Mouse (Mus musculus) heart, embryonic 15.5 days (tissue): ENCODE measurements at regions not wholly inside any gene's neighbourhood (a gene's known extent, or its start where the extent isn't known, plus 50 kb on each side); places are given as distances from the start of the nearest gene placed in this dataset.

Experiments used
- ATAC-seq: fragments of 200-750 bp; cut with Nextera tagmentation; replicated peaks from 2 replicates; pipeline ENCODE4 v1.8.0; 2017; ENCODE audit warnings: low read depth, moderate TSS enrichment; ENCODE audit not compliant: insufficient number of reproducible peaks, insufficient read depth, low FRiP score
- H3K27ac ChIP-seq: fragments of 300-500 bp; sonication (generic); 2 replicates; pipeline ENCODE4 v1.5.1; 2015; ENCODE audit warnings: mild to moderate bottlenecking, inconsistent platforms
- H3K27me3 ChIP-seq: fragments of 300-500 bp; sonication (generic); 2 replicates; pipeline ENCODE4 v1.6.1; 2015; ENCODE audit warnings: inconsistent platforms
- H3K36me3 ChIP-seq: fragments of 300-500 bp; sonication (generic); 2 replicates; pipeline ENCODE4 v1.6.1; 2015; ENCODE audit warnings: mild to moderate bottlenecking, inconsistent platforms
- H3K4me1 ChIP-seq: fragments of 300-500 bp; sonication (generic); replicated peaks from 2 replicates; pipeline ENCODE4 v1.6.1; 2015; ENCODE audit warnings: inconsistent platforms
- H3K4me2 ChIP-seq: fragments of 300-500 bp; sonication (generic); 2 replicates; pipeline ENCODE4 v1.6.1; 2015; ENCODE audit warnings: inconsistent platforms, mild to moderate bottlenecking, moderate library complexity
- H3K4me3 ChIP-seq: fragments of 300-500 bp; sonication (generic); 2 replicates; pipeline ENCODE4 v1.5.1; 2015; ENCODE audit warnings: mild to moderate bottlenecking, inconsistent platforms
- H3K9ac ChIP-seq: fragments of 300-500 bp; sonication (generic); 2 replicates; pipeline ENCODE4 v1.6.1; 2015; ENCODE audit warnings: mild to moderate bottlenecking, inconsistent platforms
- H3K9me3 ChIP-seq: fragments of 300-500 bp; sonication (generic); replicated peaks from 2 replicates; pipeline ENCODE4 v1.6.1; 2016; ENCODE audit warnings: inconsistent platforms
- WGBS: fragments of 180-500 bp; shearing (Covaris S2); methylation state at CpG from one replicate; pipeline ENCODE4 v1.1.7; 2015; ENCODE audit warnings: mixed read lengths; 5-methylcytosine and 5-hydroxymethylcytosine counted together

DNA sequence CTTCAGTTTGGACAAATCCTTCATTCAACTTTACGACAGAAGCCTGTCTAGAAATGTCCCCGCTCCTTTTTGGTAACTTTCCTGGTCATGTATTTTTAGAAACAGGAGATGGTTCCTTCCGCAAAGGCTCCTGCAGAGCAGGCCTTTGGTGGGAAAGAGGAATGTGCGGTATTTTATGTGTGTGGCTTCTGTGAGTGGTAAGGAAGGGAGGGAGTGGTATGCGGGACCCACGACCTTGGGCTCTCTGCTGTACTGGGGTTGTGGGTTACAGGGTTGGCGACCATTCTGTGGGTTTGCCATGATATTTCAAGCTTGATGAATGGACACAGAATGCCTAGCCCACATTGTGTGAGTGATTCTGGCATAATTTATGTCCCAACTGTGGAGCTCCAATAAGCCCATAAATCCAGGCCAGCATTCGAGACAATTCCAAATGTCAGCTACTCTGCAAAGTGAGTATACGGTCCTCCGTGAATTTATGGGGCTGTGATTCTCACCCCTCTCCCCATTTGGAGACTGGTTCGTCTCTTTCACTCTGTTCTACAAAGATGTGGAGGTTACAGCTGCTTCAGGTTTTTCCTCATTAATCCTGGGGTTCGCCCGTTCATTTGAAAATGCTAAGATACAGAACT lies 109.3 kb upstream of the Rxfp2 start:
- WGBS = 33% methylated on average over 13 of the region's 13 CpGs
- Histone ChIP-seq H3K36me3 (no peaks in the 10 kb centered on the region), H3K4me3 (no peak overlapping the region), H3K27me3 (no peaks in the 10 kb centered on the region), H3K9me3 (no peaks in the 10 kb centered on the region), H3K4me1 (peaks cover 14% of the 10 kb centered on the region), H3K4me2 (no peak overlapping the region; the same call in 1 of the 2 replicates), H3K27ac (peak overlapping the region; percentile 56), H3K9ac (no peak overlapping the region)
- ATAC-seq = no peak

DNA sequence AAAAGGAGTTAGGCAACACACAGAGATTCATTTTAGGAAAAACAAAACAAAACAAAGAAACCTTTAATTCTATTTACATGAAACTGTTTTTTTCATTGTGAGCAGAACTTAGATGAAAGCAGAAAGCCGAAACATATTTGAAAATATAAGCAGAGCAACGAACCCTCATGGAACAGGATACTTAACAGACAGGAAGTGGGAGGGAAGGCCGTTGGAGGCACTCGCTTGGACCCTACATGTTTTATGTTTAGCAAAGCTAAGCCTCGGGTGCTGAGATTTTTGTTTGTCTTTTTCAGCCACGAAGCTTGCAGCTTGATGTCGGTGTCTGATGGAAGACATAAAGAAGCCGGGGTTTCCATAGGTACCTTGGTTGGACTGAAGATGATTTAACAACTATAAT lies 108.5 kb upstream of the Rxfp2 start:
- Histone ChIP-seq H3K27me3 (no peaks in the 10 kb centered on the region), H3K27ac (no peak overlapping the region), H3K9me3 (no peaks in the 10 kb centered on the region), H3K4me2 (no peak overlapping the region), H3K4me1 (peaks cover 14% of the 10 kb centered on the region), H3K36me3 (no peaks in the 10 kb centered on the region), H3K9ac (no peak overlapping the region), H3K4me3 (no peak overlapping the region)
- no peak for ATAC-seq
- 66% methylated on average over 8 of the region's 8 CpGs for WGBS

DNA sequence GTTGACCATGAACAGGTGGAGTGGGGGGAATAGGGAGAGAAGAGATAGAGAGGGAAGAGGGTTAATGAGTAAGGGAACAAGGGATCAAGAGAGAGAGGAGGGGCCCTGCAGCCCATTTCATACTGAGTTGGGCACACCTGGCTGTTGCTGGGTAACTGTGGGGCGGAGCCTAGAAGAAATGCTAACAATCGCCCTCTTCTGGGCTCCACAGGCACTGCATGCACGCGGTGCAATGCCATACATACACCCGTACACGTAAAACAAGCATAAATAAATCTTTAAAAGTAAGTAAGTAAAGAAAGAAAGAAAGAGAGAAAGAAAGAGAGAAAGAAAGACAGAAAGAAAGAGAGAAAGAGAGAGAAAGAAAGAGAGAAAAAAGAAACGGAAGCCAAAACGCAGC lies 106.5 kb upstream of the Rxfp2 start:
- H3K27ac ChIP-seq = no peak overlapping the region
- no peak overlapping the region for H3K9ac ChIP-seq
- ATAC-seq = no peak
- H3K4me3 ChIP-seq = no peak overlapping the region
- no peak overlapping the region for H3K4me2 ChIP-seq
- no peaks in the 10 kb centered on the region for H3K36me3 ChIP-seq
- 89% methylated on average over 8 of the region's 8 CpGs for WGBS
- peaks cover 14% of the 10 kb centered on the region for H3K4me1 ChIP-seq
- no peaks in the 10 kb centered on the region for H3K27me3 ChIP-seq
- no peaks in the 10 kb centered on the region for H3K9me3 ChIP-seq

DNA sequence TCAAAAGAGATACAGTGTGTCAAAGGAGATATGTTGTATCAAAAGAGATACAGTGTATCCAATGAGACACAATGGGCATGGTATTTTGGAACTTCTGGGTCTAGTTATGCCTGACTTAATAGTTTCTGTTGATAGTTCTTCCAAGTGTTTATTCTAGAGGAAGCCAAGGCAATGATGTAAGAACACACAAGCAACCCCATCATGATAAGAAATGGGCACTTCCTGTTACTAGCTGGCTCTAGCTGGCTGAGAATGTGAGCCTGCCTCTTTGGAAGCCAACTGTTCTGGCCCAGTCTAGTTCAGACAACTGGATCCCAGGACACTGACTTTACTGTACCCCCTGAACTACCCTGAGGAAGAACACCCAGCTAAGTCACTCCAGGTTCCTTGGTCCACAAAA lies 102.7 kb upstream of the Rxfp2 start:
- H3K9ac ChIP-seq = no peak overlapping the region
- H3K36me3 ChIP-seq = no peaks in the 10 kb centered on the region

DNA sequence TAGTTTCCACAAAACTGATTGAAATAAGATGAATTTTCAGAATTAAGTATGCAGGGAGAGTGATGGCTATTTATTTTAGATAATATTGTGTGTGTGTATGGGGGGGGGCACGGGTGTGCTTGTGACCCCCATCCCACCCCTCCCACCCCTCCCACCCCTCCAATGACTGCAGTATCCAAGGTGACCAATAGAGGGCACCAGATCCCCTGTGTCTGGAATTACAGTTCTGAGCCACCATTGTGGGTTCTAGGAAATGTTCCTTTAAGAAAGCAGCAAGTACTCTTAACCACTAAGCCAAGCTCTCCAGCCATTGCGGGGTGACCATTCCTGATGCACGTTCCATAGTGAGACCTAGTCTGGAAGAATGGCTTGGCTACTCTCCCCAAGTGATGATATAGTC lies 101.1 kb upstream of the Rxfp2 start:
- Histone ChIP-seq H3K4me1 (no peaks in the 10 kb centered on the region), H3K27ac (no peak overlapping the region), H3K27me3 (no peaks in the 10 kb centered on the region), H3K9me3 (no peaks in the 10 kb centered on the region), H3K36me3 (no peaks in the 10 kb centered on the region), H3K4me3 (no peak overlapping the region), H3K4me2 (no peak overlapping the region), H3K9ac (no peak overlapping the region)
- ATAC-seq = no peak
- 27% methylated on average over 3 of the region's 3 CpGs for WGBS

More for the DNA sequence above, 102.7 kb upstream of the Rxfp2 start:
- no peak for ATAC-seq
- no peak overlapping the region for H3K27ac ChIP-seq
- H3K27me3 ChIP-seq = no peaks in the 10 kb centered on the region
- no peak overlapping the region for H3K4me3 ChIP-seq
- no peak overlapping the region for H3K4me2 ChIP-seq
- H3K9me3 ChIP-seq = no peaks in the 10 kb centered on the region
- no peaks in the 10 kb centered on the region for H3K4me1 ChIP-seq

DNA sequence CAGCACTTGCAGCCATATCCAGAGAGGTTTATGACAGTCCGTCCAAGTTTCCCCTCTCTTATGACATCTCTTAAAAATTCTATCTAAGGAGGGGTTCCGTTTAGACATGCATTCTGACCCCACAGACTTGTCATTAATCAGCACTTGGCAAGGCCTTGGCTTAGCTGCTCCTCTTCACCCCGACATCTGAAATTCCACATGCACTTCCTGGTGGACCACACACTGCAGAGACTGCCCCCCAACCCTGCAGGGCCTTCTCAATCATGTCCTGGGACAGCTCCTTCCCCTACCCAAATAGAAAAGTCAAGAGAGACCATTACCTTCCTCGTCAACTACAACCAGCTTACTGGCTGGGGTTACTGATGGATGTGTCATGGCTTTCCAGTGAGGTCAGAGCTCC lies 99.4 kb upstream of the Rxfp2 start:
- Histone ChIP-seq H3K36me3 (no peaks in the 10 kb centered on the region), H3K9ac (no peak overlapping the region), H3K4me1 (no peaks in the 10 kb centered on the region), H3K27me3 (no peaks in the 10 kb centered on the region), H3K9me3 (no peaks in the 10 kb centered on the region), H3K27ac (no peak overlapping the region), H3K4me3 (no peak overlapping the region), H3K4me2 (no peak overlapping the region)
- ATAC-seq = no peak
- 55% methylated on average over 4 of the region's 4 CpGs for WGBS

DNA sequence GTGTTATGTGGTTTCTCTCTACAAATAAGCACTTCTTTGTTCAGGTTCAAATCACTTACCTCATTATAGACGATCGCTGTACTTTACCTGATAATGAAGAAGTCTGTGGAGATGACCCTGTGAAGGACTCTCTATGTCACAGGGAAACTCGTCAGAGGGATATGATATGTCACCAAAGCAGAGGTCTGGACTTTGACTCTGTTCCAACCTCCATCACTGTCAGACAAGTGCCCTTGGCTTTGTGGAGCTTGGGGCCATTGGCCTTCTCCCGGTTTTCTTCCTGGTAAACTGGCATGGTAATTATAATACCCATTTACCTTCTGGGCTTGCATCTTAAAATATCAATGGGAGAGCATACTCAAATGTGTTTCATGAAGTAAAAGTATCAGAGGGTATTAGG lies 98.1 kb upstream of the Rxfp2 start:
- WGBS = 78% methylated on average over 4 of the region's 4 CpGs
- no peak for ATAC-seq
- no peak overlapping the region for H3K4me3 ChIP-seq
- no peaks in the 10 kb centered on the region for H3K9me3 ChIP-seq
- no peaks in the 10 kb centered on the region for H3K4me1 ChIP-seq
- H3K36me3 ChIP-seq = no peaks in the 10 kb centered on the region
- H3K9ac ChIP-seq = no peak overlapping the region
- no peaks in the 10 kb centered on the region for H3K27me3 ChIP-seq
- H3K4me2 ChIP-seq = no peak overlapping the region
- no peak overlapping the region for H3K27ac ChIP-seq

DNA sequence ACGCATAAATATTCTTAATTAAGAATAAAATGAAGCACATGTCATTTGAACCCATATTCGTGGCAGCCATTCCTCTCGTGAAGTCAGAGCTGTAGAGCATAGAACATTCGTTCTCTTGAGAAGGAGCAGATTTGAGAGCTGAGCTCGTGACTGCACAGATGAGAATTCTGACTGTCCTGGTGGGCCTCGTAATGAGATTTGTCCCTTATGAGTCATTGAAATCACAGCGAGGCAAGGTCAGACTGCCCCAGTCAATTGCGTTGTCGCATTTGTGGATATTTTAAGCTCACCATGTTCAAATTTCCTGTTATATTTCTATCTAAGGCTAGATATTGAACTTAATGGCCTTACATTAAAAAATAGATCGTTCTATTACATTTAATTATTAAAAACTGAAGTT lies 94.0 kb upstream of the Rxfp2 start:
- Histone ChIP-seq H3K4me1 (no peaks in the 10 kb centered on the region), H3K9me3 (no peaks in the 10 kb centered on the region), H3K27me3 (no peaks in the 10 kb centered on the region), H3K36me3 (no peaks in the 10 kb centered on the region), H3K4me2 (no peak overlapping the region), H3K27ac (no peak overlapping the region), H3K4me3 (no peak overlapping the region), H3K9ac (no peak overlapping the region)
- WGBS = 77% methylated on average over 10 of the region's 10 CpGs
- no peak for ATAC-seq

DNA sequence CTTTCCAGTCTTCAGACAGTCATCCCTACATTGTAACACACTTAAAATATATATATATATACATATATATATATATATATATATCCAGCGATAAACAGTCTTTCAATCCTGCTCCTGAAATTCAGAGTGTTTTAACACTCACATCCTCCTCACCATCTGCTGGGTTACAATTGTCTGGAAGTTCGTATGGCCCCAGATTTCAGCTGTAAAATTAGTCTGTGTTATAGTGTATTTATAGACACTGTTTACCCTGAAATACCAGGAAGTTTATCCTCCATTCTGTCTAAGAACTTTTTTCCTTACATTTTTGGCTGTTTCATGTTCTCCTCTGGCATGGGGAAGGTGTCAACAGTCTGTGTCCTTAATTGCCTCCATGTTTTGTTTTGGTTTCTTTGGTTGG lies 91.7 kb upstream of the Rxfp2 start:
- Histone ChIP-seq H3K4me3 (no peak overlapping the region), H3K4me1 (no peaks in the 10 kb centered on the region), H3K4me2 (no peak overlapping the region), H3K27me3 (no peaks in the 10 kb centered on the region), H3K9me3 (no peaks in the 10 kb centered on the region), H3K27ac (no peak overlapping the region), H3K36me3 (no peaks in the 10 kb centered on the region), H3K9ac (no peak overlapping the region)
- 55% methylated on average over 2 of the region's 2 CpGs for WGBS
- no peak for ATAC-seq

DNA sequence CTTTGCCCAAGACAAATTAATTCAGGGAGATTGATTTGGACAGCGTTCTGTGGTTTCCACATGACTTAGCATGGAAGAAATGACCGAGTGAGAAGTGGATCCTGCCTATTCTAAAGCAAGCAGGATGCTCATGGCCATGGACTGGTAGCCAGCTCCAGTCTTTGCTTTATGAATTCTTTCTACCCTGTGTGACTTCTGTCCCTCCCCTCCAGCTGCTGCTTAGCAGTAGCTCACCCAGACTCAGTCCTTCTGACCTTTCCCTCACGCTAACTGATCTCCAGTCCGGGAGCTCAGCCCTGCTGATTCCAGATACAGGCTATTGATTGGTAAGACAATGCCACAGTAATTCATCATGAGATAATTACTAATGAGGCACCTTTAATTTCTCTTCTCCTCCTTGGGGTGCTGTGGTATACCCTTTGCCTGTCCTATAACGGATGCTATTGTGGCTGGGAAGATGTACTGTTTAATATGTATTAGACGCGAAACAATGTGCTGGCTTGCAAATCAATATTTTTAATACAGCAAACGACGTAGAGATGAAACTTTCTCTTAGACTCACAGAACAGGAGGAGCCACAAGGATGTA lies 86.8 kb upstream of the Rxfp2 start:
- H3K27ac ChIP-seq = no peak overlapping the region
- 74% methylated on average over 9 of the region's 9 CpGs for WGBS
- no peaks in the 10 kb centered on the region for H3K4me1 ChIP-seq
- no peaks in the 10 kb centered on the region for H3K36me3 ChIP-seq
- H3K27me3 ChIP-seq = no peaks in the 10 kb centered on the region
- no peak for ATAC-seq
- no peak overlapping the region for H3K9ac ChIP-seq
- no peak overlapping the region for H3K4me3 ChIP-seq
- H3K4me2 ChIP-seq = no peak overlapping the region
- no peaks in the 10 kb centered on the region for H3K9me3 ChIP-seq

DNA sequence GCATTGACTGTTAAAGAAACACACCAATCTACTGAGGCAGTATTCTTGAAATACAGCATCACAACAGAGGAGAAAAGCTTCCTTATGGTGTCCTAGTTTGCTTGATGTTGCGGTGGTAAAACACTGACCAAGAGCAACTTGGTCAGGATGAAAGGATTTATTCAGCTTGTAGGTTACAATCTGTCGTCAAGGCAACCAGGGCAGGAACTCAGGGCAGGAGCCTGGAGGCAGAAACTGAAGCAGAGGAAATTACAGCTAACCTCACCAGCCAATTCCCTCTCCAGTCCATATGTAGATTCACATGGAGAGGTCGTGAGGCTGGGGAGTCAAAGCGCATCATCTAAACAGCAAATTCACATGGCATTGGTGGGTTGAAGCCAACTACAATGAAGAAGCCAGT lies 86.3 kb upstream of the Rxfp2 start:
- H3K9ac ChIP-seq = no peak overlapping the region
- H3K27me3 ChIP-seq = no peaks in the 10 kb centered on the region
- WGBS = 67% methylated on average over 4 of the region's 4 CpGs
- no peaks in the 10 kb centered on the region for H3K36me3 ChIP-seq
- H3K9me3 ChIP-seq = no peaks in the 10 kb centered on the region
- no peaks in the 10 kb centered on the region for H3K4me1 ChIP-seq
- H3K27ac ChIP-seq = no peak overlapping the region
- ATAC-seq = no peak
- H3K4me2 ChIP-seq = no peak overlapping the region
- no peak overlapping the region for H3K4me3 ChIP-seq

DNA sequence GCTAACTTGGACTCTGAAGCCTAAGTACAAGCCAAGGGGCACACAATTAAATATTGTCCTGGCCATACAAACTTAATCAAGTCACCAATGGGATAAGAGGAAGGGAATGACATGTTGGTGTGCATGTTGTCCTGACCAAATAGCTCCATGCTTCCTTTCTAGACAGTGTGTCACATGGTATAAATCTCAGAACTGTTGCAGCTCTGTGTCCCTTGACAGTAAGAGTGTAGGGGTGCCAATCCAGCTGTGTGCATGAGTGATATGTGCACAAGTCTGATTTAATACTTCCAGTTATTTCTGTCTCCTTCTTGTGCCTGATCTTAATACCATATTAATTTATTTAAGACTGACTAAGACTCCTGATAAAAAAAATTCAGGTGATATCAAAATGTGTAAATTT lies 72.8 kb upstream of the Rxfp2 start:
- no peak overlapping the region for H3K27ac ChIP-seq
- no peaks in the 10 kb centered on the region for H3K4me1 ChIP-seq
- ATAC-seq = no peak
- no peaks in the 10 kb centered on the region for H3K9me3 ChIP-seq
- H3K9ac ChIP-seq = no peak overlapping the region
- H3K36me3 ChIP-seq = no peaks in the 10 kb centered on the region
- no peak overlapping the region for H3K4me2 ChIP-seq
- H3K27me3 ChIP-seq = no peaks in the 10 kb centered on the region
- H3K4me3 ChIP-seq = no peak overlapping the region
